Mouse (Mus musculus): ENCODE measurements around the gene Tas2r134. TPM values are rescaled to one million over a fixed set of nuclear protein-coding genes. Genes with fewer than 3 reads are reported as not detected.

Tas2r134 gene
- polyA plus RNA-seq, 1 experiment from 2014 or later, result not detected

DNA sequence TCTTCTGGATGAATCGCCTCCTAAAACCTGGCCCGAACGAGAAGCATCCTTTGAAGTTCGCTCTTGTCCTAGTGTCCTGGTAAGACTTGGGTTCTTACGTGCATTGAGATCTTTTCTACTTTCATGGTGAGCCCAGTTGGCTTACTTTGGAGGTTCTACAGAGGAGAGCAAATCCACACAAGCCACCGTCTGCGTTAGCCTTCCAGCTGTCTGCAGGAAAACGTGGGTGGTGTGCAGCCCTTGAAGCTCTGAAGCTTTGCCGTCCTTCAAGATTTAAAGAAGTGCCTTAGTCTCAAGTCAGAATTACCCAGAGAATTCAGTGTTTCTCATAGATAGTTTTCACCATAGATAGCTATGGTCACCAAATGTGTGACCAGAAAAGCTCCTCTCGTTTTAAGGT is 24.8 kb downstream of the Tas2r134 start:
- Histone ChIP-seq H3K4me2 (no peak overlapping the region), H3K9ac (no peak overlapping the region), H3K36me3 (ENCODE audit: insufficient read depth) (no peaks in the 10 kb centered on the region), H3K9me3 (ENCODE audit: low read depth, low read length) (no peaks in the 10 kb centered on the region), H3K4me1 (ENCODE audit: insufficient read depth) (no peaks in the 10 kb centered on the region), H3K27ac (ENCODE audit: low read depth) (no peak overlapping the region), H3K4me3 (ENCODE audit: low read depth, low read length) (no peak overlapping the region), H3K27me3 (ENCODE audit: insufficient read depth, low read length) (no peaks in the 10 kb centered on the region)
- ATAC-seq (ENCODE audit: insufficient read depth) (no peak), DNase-seq (no peak)
- 91% methylated on average over 10 of the region's 10 CpGs for WGBS
- TF ChIP-seq CTCF (IDR thresholded peaks at IDR 0.05; ENCODE audit: low read depth), result no peak

- Histone ChIP-seq H3K4me1 (ENCODE audit: insufficient read depth) (no peaks in the 10 kb centered on the region), H3K9me3 (ENCODE audit: low read depth, low read length) (no peaks in the 10 kb centered on the region), H3K36me3 (ENCODE audit: insufficient read depth) (no peaks in the 10 kb centered on the region), H3K27me3 (ENCODE audit: insufficient read depth, low read length) (no peaks in the 10 kb centered on the region), H3K4me2 (no peak overlapping the region), H3K27ac (ENCODE audit: low read depth) (no peak overlapping the region), H3K4me3 (ENCODE audit: low read depth, low read length) (no peak overlapping the region), H3K9ac (no peak overlapping the region)
- ATAC-seq (ENCODE audit: insufficient read depth) (no peak), DNase-seq (peak; percentile 19)
- TF ChIP-seq CTCF (IDR thresholded peaks at IDR 0.05; ENCODE audit: low read depth), result no peak
- 30% methylated on average over 3 of the region's 3 CpGs for WGBS
These were observed 30.4 kb downstream of the Tas2r134 start for GRCm38 (mm10) chr2:51657684-51658083.

DNA sequence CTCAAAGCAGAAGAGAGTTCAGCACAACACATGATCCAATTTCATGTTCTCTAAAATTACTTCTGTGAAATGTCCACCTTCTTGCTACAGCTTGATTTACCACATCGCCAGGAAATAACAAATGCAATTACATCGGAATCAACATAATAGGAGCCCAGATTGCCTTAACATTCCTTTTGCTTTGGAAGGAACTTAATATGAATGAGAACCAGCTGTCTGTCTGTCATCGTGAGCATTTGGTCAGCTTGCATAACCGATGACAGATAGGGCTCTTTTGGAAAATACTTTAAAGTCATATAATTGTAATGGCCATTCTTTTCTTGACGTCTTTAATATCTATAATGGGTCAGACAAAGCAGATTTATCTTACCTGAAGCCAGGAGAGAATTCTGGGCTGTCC is 31.0 kb downstream of the Tas2r134 start:
- Histone ChIP-seq H3K27me3 (ENCODE audit: insufficient read depth, low read length) (no peaks in the 10 kb centered on the region), H3K4me1 (ENCODE audit: insufficient read depth) (no peaks in the 10 kb centered on the region), H3K27ac (ENCODE audit: low read depth) (no peak overlapping the region), H3K4me2 (no peak overlapping the region), H3K36me3 (ENCODE audit: insufficient read depth) (no peaks in the 10 kb centered on the region), H3K9ac (no peak overlapping the region), H3K9me3 (ENCODE audit: low read depth, low read length) (no peaks in the 10 kb centered on the region), H3K4me3 (ENCODE audit: low read depth, low read length) (no peak overlapping the region)
- WGBS, result 41% methylated on average over 5 of the region's 5 CpGs
- ATAC-seq (ENCODE audit: insufficient read depth), result no peak
- DNase-seq, result peak; percentile 52
- no peak for TF ChIP-seq CTCF (IDR thresholded peaks at IDR 0.05; ENCODE audit: low read depth)

- no peak overlapping the region for H3K9ac ChIP-seq
- no peaks in the 10 kb centered on the region for H3K9me3 ChIP-seq (ENCODE audit: low read depth, low read length)
- H3K4me2 ChIP-seq, result no peak overlapping the region
- no peak for TF ChIP-seq CTCF (IDR thresholded peaks at IDR 0.05; ENCODE audit: low read depth)
- H3K27ac ChIP-seq (ENCODE audit: low read depth), result no peak overlapping the region
- no peaks in the 10 kb centered on the region for H3K27me3 ChIP-seq (ENCODE audit: insufficient read depth, low read length)
- H3K4me1 ChIP-seq (ENCODE audit: insufficient read depth), result no peaks in the 10 kb centered on the region
- 74% methylated on average over 2 of the region's 2 CpGs for WGBS
- ATAC-seq (ENCODE audit: insufficient read depth), result no peak
- no peaks in the 10 kb centered on the region for H3K36me3 ChIP-seq (ENCODE audit: insufficient read depth)
- peak; percentile 41 for DNase-seq
- no peak overlapping the region for H3K4me3 ChIP-seq (ENCODE audit: low read depth, low read length)
These were observed 47.0 kb downstream of the Tas2r134 start for GRCm38 (mm10) chr2:51674321-51674720.

All from lung, embryonic 14.5 days (tissue).